Mouse (Mus musculus) thymus, adult 2 months (tissue): Measurements from ENCODE around the gene Haus2.

Experiments
- CTCF ChIP-seq: fragments of 200-500 bp; IDR thresholded peaks from 2 replicates; pipeline ENCODE4 v1.5.1; 2012; ENCODE audit warnings: mild to moderate bottlenecking, control low read depth, low read length, moderate library complexity, borderline replicate concordance; ENCODE audit not compliant: control insufficient read depth, poor library complexity, insufficient read depth; ENCODE audit errors: extremely low read depth
- POLR2A ChIP-seq: fragments of 200-500 bp; IDR thresholded peaks from 2 replicates; pipeline ENCODE4 v1.6.1; 2012; ENCODE audit warnings: mild to moderate bottlenecking, low read length, control low read depth, moderate library complexity; ENCODE audit not compliant: control insufficient read depth, poor library complexity, insufficient read depth; ENCODE audit errors: extremely low read depth

GRCm38 (mm10) chr2:120599506-120599905 is 9.7 kb upstream of the Haus2 start:
- no peak for TF ChIP-seq CTCF
- no peak for TF ChIP-seq POLR2A
